Mouse (Mus musculus) lung, postnatal 0 days (tissue): ENCODE measurements around the gene Tubb2a. TPM values are rescaled to one million over a fixed set of nuclear protein-coding genes. Genes with fewer than 3 reads are reported as not detected.
A peak's percentile ranks its signal among the peaks of the same experiment; 100 is the strongest.

ENCODE experiments used
- ATAC-seq: fragments of 200-750 bp; cut with Nextera tagmentation; 2 replicates; pipeline ENCODE4 v1.8.0; 2017; ENCODE audit warnings: moderate library complexity
- DNase-seq: peaks from one replicate; pipeline ENCODE4 v3.0.0-alpha.2; 2016; ENCODE audit warnings: low spot score
- H3K27ac ChIP-seq: fragments of 300-500 bp; sonication (generic); 2 replicates; pipeline ENCODE4 v1.5.1; 2014; ENCODE audit warnings: antibody characterized with exemption, mild to moderate bottlenecking, low read length, mixed read lengths
- H3K27me3 ChIP-seq: fragments of 300-500 bp; sonication (generic); replicated peaks from 2 replicates; pipeline ENCODE4 v1.6.1; 2014; ENCODE audit warnings: low read length, mixed read lengths; ENCODE audit not compliant: insufficient read depth
- H3K36me3 ChIP-seq: fragments of 300-500 bp; sonication (generic); 2 replicates; pipeline ENCODE4 v1.6.1; 2014; ENCODE audit warnings: low read length, mixed read lengths; ENCODE audit not compliant: insufficient read depth
- H3K4me1 ChIP-seq: fragments of 300-500 bp; sonication (generic); 2 replicates; pipeline ENCODE4 v1.6.1; 2014; ENCODE audit warnings: antibody characterized with exemption, low read depth, low read length, mixed read lengths; ENCODE audit not compliant: insufficient read depth
- H3K4me2 ChIP-seq: fragments of 300-500 bp; sonication (generic); replicated peaks from 2 replicates; pipeline ENCODE4 v1.6.1; 2014; ENCODE audit warnings: low read depth, mild to moderate bottlenecking, low read length, moderate library complexity, mixed read lengths
- H3K4me3 ChIP-seq: fragments of 300-500 bp; sonication (generic); 2 replicates; pipeline ENCODE4 v1.5.1; 2014; ENCODE audit warnings: low read depth, low read length
- H3K9ac ChIP-seq: fragments of 300-500 bp; sonication (generic); replicated peaks from 2 replicates; pipeline ENCODE4 v1.6.1; 2014; ENCODE audit warnings: low read depth, mild to moderate bottlenecking
- H3K9me3 ChIP-seq: fragments of 300-500 bp; sonication (generic); 2 replicates; pipeline ENCODE4 v1.6.1; 2016; ENCODE audit warnings: low read length, mixed read lengths
- CTCF ChIP-seq: IDR thresholded peaks from 2 replicates; pipeline ENCODE4 v1.5.1; 2016; ENCODE audit warnings: antibody characterized with exemption, mild to moderate bottlenecking
- EP300 ChIP-seq: IDR thresholded peaks from 2 replicates; pipeline ENCODE4 v1.6.1; 2016; ENCODE audit warnings: antibody characterized with exemption, mild to moderate bottlenecking, control low read depth
- WGBS: fragments of 180-500 bp; shearing (Covaris S2); extraction: QIAGEN DNeasy Blood & Tissue Kit; methylation state at CpG from one replicate; pipeline ENCODE4 v1.1.7; 2014; 5-methylcytosine and 5-hydroxymethylcytosine counted together
- polyA plus RNA-seq: library from polyadenylated mRNA; unstranded; fragments of >200 nt; fragmentation: Nextera tagmentation; extraction: Ambion mirVana; gene quantifications from 2 replicates; pipeline ENCODE4 v1.2.1, GENCODE M21; 2015

Tubb2a gene
- polyA plus RNA-seq, 1 experiment from 2014 or later = 167 TPM

DNA sequence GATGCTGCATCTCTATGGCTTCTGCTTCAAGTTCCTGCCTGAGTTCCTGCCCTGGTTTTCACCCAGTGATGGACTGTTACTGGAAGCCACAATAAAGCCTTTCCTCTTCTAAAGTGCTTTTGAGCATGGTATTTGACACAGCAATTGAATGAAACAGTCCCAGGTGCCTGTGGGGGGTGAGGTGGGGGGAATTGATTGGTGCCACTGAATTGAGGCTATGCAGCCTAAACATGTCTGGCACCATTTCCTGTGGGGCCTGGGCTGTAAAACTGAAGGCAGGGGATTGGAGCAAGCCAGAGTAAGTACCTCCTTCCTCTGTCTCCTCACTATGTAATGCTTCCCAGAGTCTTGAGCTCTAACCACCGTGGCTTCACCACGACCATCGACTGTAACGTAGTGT, 36.8 kb upstream of the Tubb2a start:
- TF ChIP-seq CTCF (no peak), EP300 (no peak)
- no peak overlapping the region for H3K9ac ChIP-seq
- DNase-seq (no peak), ATAC-seq (no peak)
- no peak overlapping the region for H3K4me2 ChIP-seq
- no peak overlapping the region for H3K27ac ChIP-seq
- WGBS = 82% methylated on average over 4 of the region's 4 CpGs
- H3K4me3 ChIP-seq = no peak overlapping the region
- no peaks in the 10 kb centered on the region for H3K9me3 ChIP-seq
- no peaks in the 10 kb centered on the region for H3K36me3 ChIP-seq
- H3K27me3 ChIP-seq = no peaks in the 10 kb centered on the region
- H3K4me1 ChIP-seq = no peaks in the 10 kb centered on the region

DNA sequence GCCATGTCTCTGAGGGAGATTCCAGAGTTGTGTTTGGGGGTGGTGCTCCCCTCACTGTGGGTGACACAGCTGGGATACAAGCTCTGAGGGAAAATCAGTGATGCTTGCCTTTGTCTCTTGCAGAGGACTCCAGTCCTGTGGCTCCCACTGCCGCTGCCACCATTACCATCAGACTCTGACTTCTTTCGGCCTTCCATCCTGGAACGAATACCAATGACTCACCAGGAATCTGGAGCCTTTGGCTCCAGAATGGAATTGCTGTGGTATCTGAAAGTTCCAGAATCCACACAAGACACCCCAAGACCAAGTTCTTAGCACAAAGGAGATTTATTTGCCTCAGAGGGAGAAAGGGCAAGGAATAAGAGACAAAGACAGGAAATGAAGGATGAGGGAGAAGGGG, 35.3 kb upstream of the Tubb2a start:
- no peak overlapping the region for H3K4me2 ChIP-seq
- DNase-seq (no peak), ATAC-seq (no peak)
- no peak overlapping the region for H3K27ac ChIP-seq
- no peaks in the 10 kb centered on the region for H3K36me3 ChIP-seq
- H3K4me3 ChIP-seq = no peak overlapping the region
- H3K27me3 ChIP-seq = no peaks in the 10 kb centered on the region
- H3K4me1 ChIP-seq = no peaks in the 10 kb centered on the region
- 80% methylated on average over 3 of the region's 3 CpGs for WGBS
- TF ChIP-seq EP300 (no peak), CTCF (no peak)
- H3K9ac ChIP-seq = no peak overlapping the region
- no peaks in the 10 kb centered on the region for H3K9me3 ChIP-seq

DNA sequence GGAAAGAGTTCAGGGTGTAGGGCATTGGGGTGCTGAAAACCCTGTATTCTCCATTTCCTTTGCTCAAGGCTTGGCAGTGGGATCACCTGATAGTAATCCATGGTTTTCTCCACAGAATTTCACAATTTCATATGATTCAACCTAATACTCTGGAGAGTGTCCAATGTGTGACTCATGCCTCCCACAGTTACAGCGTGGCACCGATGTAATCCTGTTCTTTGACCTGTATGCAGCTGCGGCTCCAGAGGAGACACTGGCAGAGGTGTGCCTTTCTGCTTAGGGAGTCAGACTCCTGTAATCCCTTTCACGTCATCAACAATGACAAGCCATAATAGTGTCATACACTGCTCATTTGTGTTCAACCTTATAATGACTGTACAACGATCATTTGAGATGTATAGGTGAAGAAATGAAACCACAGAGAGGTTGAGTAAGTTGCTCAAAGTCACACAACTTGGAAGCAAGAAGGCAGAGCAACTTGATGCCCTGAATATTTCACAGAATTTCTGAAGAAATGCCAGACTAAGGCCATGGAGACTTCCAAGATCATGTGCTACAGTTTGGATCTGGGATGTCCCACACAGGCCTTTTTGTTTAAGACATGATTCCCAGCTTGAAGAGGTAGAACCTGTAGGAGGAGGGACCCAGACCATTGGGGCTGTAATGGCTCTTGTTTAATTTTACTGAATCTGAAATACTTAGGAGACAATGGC, 34.7 kb upstream of the Tubb2a start:
- Histone ChIP-seq H3K4me2 (no peak overlapping the region), H3K9me3 (no peaks in the 10 kb centered on the region), H3K27ac (no peak overlapping the region), H3K4me3 (no peak overlapping the region), H3K4me1 (no peaks in the 10 kb centered on the region), H3K27me3 (no peaks in the 10 kb centered on the region), H3K9ac (no peak overlapping the region), H3K36me3 (no peaks in the 10 kb centered on the region)
- TF ChIP-seq CTCF (no peak), EP300 (0 out of 2 replicates have a peak, but pooled peaks have one; percentile 22)
- peak; percentile 55 for ATAC-seq
- 62% methylated on average over 5 of the region's 5 CpGs for WGBS
- peak; percentile 64 for DNase-seq

DNA sequence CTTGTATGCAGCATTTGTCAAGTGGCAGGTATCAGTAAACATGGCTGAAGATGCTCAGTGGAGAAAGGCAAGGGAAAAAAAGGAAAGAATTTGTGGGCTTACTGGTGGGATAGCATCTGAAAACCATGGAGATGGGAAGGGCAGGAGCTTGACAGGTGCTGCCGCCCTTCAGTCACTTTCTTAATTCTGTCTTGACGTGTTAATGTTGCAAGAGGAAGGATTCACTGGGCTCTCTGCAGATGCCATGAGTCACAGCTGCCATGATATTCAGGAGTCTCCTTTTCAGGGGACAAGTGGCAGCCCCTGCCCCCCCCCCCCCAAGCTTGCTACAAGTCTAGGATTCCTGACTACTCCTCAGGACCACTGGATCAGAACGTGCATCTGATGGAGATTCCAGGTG, 34.1 kb upstream of the Tubb2a start:
- Histone ChIP-seq H3K9me3 (no peaks in the 10 kb centered on the region), H3K4me3 (no peak overlapping the region), H3K27ac (no peak overlapping the region), H3K4me1 (no peaks in the 10 kb centered on the region), H3K9ac (no peak overlapping the region), H3K27me3 (no peaks in the 10 kb centered on the region), H3K36me3 (no peaks in the 10 kb centered on the region), H3K4me2 (no peak overlapping the region)
- DNase-seq (no peak), ATAC-seq (no peak)
- TF ChIP-seq EP300 (no peak), CTCF (no peak)
- 88% methylated on average over 3 of the region's 3 CpGs for WGBS

DNA sequence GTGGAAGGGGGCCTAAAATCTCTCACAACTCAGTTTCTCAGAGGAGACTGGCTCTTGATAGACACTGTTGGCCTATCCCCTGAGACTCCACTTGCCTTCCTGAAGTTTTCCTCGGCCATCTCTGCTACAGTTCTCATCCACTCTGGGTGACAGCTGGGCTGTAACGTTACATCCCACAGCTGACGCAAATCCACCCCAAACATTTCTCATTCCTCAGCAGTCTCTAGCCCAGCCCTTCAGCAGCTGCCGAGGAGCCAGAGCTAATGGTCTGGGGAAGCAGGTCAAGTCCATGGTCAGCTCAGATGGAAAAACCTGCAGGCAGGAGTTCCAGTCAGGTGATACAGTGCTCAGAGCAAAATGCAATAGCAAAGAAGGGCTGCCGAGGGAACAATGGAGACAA, 33.2 kb upstream of the Tubb2a start:
- ATAC-seq (no peak), DNase-seq (no peak)
- Histone ChIP-seq H3K27ac (no peak overlapping the region), H3K36me3 (no peaks in the 10 kb centered on the region), H3K9ac (no peak overlapping the region), H3K4me3 (no peak overlapping the region), H3K4me2 (no peak overlapping the region), H3K27me3 (no peaks in the 10 kb centered on the region), H3K4me1 (no peaks in the 10 kb centered on the region), H3K9me3 (no peaks in the 10 kb centered on the region)
- 42% methylated on average over 5 of the region's 5 CpGs for WGBS
- TF ChIP-seq EP300 (no peak), CTCF (no peak)

DNA sequence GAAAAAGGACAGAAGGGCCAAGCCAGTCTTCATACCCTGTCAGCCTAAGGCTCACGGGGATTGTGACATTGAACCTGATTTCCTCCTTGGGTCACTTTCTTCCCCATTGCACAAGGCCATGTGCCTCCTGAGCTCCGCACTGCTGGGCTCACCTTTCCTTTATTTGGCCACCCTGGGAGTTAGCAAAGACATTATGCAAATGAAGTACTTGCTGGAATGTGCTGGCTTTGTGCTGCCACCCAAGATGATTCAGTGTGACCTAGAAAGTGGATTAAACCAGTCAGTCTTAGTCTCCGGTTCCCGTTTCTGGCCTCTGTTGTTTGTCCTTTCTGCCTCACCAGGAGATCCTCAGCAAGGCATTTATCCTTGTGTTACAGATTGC, 31.9 kb upstream of the Tubb2a start:
- Histone ChIP-seq H3K4me1 (no peaks in the 10 kb centered on the region), H3K9me3 (no peaks in the 10 kb centered on the region), H3K27me3 (no peaks in the 10 kb centered on the region), H3K4me3 (no peak overlapping the region), H3K4me2 (no peak overlapping the region), H3K36me3 (no peaks in the 10 kb centered on the region), H3K27ac (no peak overlapping the region), H3K9ac (no peak overlapping the region)
- peak; percentile 73 for DNase-seq
- WGBS = 46% methylated on average over 4 of the region's 4 CpGs
- TF ChIP-seq CTCF = no peak
- no peak for TF ChIP-seq EP300
- peak; percentile 73 for ATAC-seq
